Mouse (Mus musculus) bone marrow, adult 2 months (tissue): ENCODE results near the gene Mrps11. TPM values are rescaled to one million over a fixed set of nuclear protein-coding genes. Genes with fewer than 3 reads are reported as not detected.
A peak's percentile ranks its signal among the peaks of the same experiment; 100 is the strongest.

ENCODE experiments used
- H3K27ac ChIP-seq: fragments of 200-500 bp; 2 replicates; pipeline ENCODE4 v1.5.1; 2012; ENCODE audit warnings: low read depth, mild to moderate bottlenecking, control low read depth, inconsistent platforms, low read length; ENCODE audit not compliant: control insufficient read depth, poor library complexity, insufficient read depth
- H3K4me1 ChIP-seq: fragments of 200-500 bp; 2 replicates; pipeline ENCODE4 v1.6.1; 2011; ENCODE audit warnings: low read length; ENCODE audit not compliant: control insufficient read depth, insufficient read depth
- H3K4me3 ChIP-seq: fragments of 200-500 bp; replicated peaks from 2 replicates; pipeline ENCODE3; 2011; ENCODE audit warnings: mild to moderate bottlenecking, low read depth, low read length, control low read depth; ENCODE audit not compliant: control insufficient read depth
- CTCF ChIP-seq: fragments of 200-500 bp; IDR thresholded peaks from 2 replicates; pipeline ENCODE4 v1.5.1; 2011; ENCODE audit warnings: low read length, control low read depth; ENCODE audit not compliant: control insufficient read depth, insufficient read depth
- POLR2A ChIP-seq: fragments of 200-500 bp; IDR thresholded peaks from 2 replicates; pipeline ENCODE4 v1.6.1; 2011; ENCODE audit warnings: low read depth, mild to moderate bottlenecking, control low read depth, low read length, borderline replicate concordance; ENCODE audit not compliant: control insufficient read depth
- WGBS: fragments of 180-500 bp; shearing (Covaris S2); methylation state at CpG from one replicate; pipeline ENCODE4 v1.1.7; 2018; 5-methylcytosine and 5-hydroxymethylcytosine counted together
- polyA plus RNA-seq: library from polyadenylated mRNA; stranded (reverse); fragments of >200 nt; gene quantifications from 2 replicates; pipeline ENCODE4 v1.2.4, GENCODE M21; 2011; ENCODE audit warnings: low replicate concordance; ENCODE audit not compliant: missing spikeins, insufficient read depth, insufficient read length

Mrps11 gene
- polyA plus RNA-seq, 1 experiment: 24.7 TPM

- Histone ChIP-seq H3K4me3 (no peak overlapping the region), H3K27ac (no peak overlapping the region), H3K4me1 (no peaks in the 10 kb centered on the region)
- 68% methylated on average over 8 of the region's 8 CpGs for WGBS
- TF ChIP-seq CTCF (no peak), POLR2A (no peak)
Observed at GRCm38 (mm10) chr7:78754458-78755000, 28.4 kb upstream of the Mrps11 start.

DNA sequence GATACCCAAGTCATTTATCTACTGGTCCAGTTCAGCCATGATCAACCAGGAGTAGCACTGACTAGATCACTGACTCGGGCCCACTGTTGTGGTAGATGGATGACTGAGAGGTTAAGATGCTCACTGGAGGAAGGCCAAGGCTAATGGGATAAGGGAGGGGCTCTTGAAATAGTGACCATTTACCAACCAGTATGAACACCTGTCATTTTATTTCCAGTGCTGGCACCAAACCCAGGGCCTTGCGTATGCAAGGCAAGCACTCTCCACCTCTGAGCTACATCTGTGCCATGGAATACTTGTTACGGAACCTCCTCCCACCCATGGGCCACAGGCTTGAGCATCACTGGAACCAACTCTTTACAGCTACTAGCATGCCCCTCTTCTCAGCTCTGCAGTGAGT, 19.1 kb upstream of the Mrps11 start:
- H3K27ac ChIP-seq: no peak overlapping the region
- TF ChIP-seq CTCF (no peak), POLR2A (no peak)
- H3K4me3 ChIP-seq: no peak overlapping the region
- WGBS: 77% methylated on average over 3 of the region's 3 CpGs
- no peaks in the 10 kb centered on the region for H3K4me1 ChIP-seq

DNA sequence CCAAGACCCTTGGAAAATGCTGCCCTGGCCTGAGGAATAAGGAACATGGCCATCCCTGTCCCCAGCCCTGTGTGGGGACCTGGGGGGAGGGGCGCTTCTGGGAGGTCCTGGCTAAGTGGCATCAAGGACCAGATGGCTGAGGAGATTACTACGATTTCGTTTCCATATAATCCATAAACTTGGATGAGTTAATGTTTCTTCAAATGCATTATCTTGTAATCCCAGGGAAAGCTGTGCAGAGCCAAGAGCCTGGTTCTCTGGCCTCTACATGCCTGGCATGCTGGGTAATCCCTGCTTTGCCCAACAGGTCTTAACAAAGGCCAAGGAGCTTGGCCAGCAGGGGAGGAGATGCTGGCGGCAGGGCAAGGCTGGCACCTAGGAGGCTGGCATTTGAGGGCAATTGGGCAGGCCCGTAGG, 17.7 kb upstream of the Mrps11 start:
- TF ChIP-seq CTCF: no peak
- TF ChIP-seq POLR2A: no peak
- WGBS: 77% methylated on average over 5 of the region's 5 CpGs
- H3K27ac ChIP-seq: no peak overlapping the region
- no peaks in the 10 kb centered on the region for H3K4me1 ChIP-seq
- H3K4me3 ChIP-seq: no peak overlapping the region

- H3K4me1 ChIP-seq: no peaks in the 10 kb centered on the region
- no peak overlapping the region for H3K4me3 ChIP-seq
- TF ChIP-seq CTCF (peak; percentile 82), POLR2A (no peak)
- H3K27ac ChIP-seq: no peak overlapping the region
- WGBS: 26% methylated on average over 18 of the region's 18 CpGs
Observed at GRCm38 (mm10) chr7:78766019-78766683, 16.8 kb upstream of the Mrps11 start.

DNA sequence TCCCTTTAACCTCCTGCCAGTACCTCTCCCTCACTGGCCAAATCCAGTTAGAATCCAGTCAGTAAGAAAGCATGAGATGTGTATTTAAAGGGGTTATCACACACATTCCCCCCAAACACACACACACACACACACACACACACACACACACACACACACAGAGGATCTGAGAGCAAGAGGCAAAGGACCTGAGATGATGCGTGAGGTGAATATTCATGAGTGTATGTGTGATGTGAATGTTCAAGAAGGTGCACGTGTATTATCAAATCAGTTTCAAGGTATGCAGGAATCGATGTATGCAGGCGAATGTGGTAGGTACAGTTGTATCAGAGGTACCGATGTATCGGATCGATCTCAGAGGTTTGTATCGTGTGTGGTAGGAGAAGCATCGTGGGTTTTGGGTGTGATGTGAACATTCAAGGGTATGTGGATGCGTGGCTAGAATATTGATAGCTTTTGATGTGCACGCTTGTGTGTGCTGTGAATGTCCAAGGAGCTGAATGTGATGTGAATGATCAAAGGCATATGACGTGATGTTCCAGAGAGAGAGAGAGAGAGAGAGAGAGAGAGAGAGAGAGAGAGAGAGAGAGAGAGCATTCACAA, 14.9 kb upstream of the Mrps11 start:
- 75% methylated on average over 12 of the region's 12 CpGs for WGBS
- Histone ChIP-seq H3K27ac (no peak overlapping the region), H3K4me3 (no peak overlapping the region), H3K4me1 (no peaks in the 10 kb centered on the region)
- TF ChIP-seq POLR2A: no peak
- no peak for TF ChIP-seq CTCF

GRCm38 (mm10) chr7:78769075-78769652, 13.8 kb upstream of the Mrps11 start:
- H3K27ac ChIP-seq: no peak overlapping the region
- H3K4me1 ChIP-seq: no peaks in the 10 kb centered on the region
- no peak for TF ChIP-seq CTCF
- TF ChIP-seq POLR2A: no peak
- 68% methylated on average over 7 of the region's 7 CpGs for WGBS
- H3K4me3 ChIP-seq: no peak overlapping the region

DNA sequence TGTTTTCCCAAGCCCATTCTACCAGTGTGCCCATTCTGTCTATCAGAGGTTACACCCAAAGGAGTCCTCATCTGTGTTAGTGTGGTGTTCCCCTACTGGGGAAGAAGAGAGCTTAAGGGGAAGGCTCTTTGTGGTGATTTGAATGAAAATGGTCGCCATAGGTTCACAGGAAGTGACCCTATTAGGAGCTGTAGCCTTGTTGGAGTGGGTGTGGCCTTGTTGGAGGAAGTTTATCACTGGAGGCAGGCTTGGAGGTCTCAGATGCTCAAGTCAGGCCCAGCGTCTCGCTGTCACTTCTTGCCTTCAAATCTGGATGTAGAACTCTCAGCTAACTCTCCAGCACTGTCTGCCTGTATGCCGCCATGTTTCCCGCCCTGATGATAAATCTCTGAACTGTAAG, 12.0 kb upstream of the Mrps11 start:
- 83% methylated on average over 5 of the region's 5 CpGs for WGBS
- H3K27ac ChIP-seq: no peak overlapping the region
- no peak overlapping the region for H3K4me3 ChIP-seq
- TF ChIP-seq CTCF (no peak), POLR2A (no peak)
- H3K4me1 ChIP-seq: no peaks in the 10 kb centered on the region

DNA sequence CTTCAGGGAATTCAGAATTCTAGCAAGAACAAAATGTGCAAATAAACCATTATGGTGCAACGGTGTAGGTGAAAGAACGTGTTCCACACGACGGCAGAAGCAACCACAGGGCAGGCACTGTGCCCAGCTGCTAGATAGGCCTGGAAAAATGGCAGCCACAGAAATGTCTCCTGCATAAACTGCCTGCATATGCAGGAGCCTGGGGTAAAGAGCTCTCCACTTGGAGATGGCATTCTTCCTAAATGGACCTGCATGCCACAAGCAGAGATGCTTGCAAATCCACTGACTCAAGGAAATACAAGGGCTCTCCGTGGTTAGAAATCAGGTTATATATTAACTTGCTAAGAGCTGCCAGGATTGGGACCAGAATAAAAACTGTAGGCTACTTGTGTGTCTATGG, 4.2 kb upstream of the Mrps11 start:
- no peak for TF ChIP-seq POLR2A
- no peak for TF ChIP-seq CTCF
- 86% methylated on average over 5 of the region's 5 CpGs for WGBS
- no peaks in the 10 kb centered on the region for H3K4me1 ChIP-seq
- no peak overlapping the region for H3K27ac ChIP-seq
- H3K4me3 ChIP-seq: no peak overlapping the region

GRCm38 (mm10) chr7:78785906-78786305, 3.0 kb downstream of the Mrps11 start:
- 78% methylated on average over 5 of the region's 5 CpGs for WGBS
- TF ChIP-seq POLR2A (no peak), CTCF (no peak)
- Histone ChIP-seq H3K27ac (no peak overlapping the region), H3K4me3 (no peak overlapping the region), H3K4me1 (no peaks in the 10 kb centered on the region)
